Mouse (Mus musculus): Measurements from ENCODE around the gene Tbce. TPM values are rescaled to one million over a fixed set of nuclear protein-coding genes. Genes with fewer than 3 reads are reported as not detected.
"Not testable (repeated sequence)": the region's sequence is repeated elsewhere in the genome, so short reads cannot be mapped to it uniquely, and the experiment has no call there.

Gene Tbce
- total RNA-seq, 4 experiments from 2014 or later = 81.8 to 99.9 (median 86.5) TPM

- no peak for DNase-seq (ENCODE audit: low spot score in 2 of 2)
Measured at GRCm38 (mm10) chr13:14034073-14034348, 5.4 kb downstream of the Tbce start.

- no peak for DNase-seq (ENCODE audit: low spot score in 2 of 2)
Measured at GRCm38 (mm10) chr13:14033309-14034072, 5.9 kb downstream of the Tbce start.

DNA sequence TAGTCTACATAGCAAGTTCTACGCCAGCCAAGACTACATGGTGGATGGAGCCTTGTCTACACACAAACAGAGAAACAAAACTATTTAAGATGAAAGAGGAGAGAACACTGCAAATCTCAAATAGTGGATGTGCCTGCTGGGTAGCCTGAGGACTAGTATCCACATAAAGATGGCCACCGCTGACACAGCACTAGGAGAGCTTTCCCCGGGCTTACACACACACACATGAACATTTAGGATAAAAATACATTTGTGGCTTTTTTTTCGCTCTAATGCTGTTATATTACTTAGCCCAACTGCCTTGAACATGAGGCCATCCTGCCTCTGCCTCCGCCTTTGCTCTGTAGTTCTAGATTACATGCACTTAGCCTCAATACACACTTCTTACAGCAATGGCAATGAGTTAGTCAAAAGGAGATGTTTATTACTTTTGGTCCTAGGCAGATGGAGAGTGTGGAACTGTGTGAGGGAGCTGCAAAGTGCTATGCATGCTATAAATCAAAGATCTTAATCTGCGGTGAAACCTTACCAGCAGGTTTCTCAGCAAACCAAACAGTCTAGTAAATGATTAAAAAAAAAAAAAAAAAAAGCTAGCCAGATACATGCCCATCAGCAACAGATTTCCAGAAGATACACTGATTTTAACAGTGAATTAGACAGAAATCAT lies 13.2 kb downstream of the Tbce start:
- DNase-seq (ENCODE audit: low spot score in 2 of 2) = no peak

- DNase-seq (ENCODE audit: low spot score in 2 of 2) = no peak
Measured at GRCm38 (mm10) chr13:14025554-14025953, 13.9 kb downstream of the Tbce start.

DNA sequence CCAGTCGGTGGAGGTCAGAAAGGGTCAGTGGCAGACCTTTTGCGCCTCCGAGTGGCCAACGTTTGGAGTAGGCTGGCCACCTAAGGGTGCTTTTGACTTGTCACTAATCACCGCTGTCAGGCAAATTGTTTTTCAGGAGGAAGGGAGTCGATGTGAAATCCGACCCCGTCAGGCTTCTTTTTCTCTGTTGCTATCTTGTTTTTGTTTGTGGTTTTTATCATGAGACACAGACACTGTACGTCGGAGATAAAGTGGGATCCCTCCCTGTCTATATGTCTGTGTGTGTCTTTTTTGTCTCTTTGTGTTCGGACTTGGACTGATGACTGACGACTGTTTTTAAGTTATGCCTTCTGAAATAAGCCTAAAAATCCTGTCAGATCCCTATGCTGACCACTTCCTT lies 18.0 kb downstream of the Tbce start:
- not testable (repeated sequence) for DNase-seq (ENCODE audit: low spot score in 2 of 2)

- DNase-seq (ENCODE audit: low spot score in 2 of 2) = no peak
Measured at GRCm38 (mm10) chr13:14018852-14019251, 20.6 kb downstream of the Tbce start.

- no peak for DNase-seq (ENCODE audit: low spot score in 2 of 2)
Measured at GRCm38 (mm10) chr13:14018283-14018682, 21.2 kb downstream of the Tbce start.

GRCm38 (mm10) chr13:14015609-14016008 lies 23.8 kb downstream of the Tbce start:
- DNase-seq (ENCODE audit: low spot score in 2 of 2) = no peak

DNA sequence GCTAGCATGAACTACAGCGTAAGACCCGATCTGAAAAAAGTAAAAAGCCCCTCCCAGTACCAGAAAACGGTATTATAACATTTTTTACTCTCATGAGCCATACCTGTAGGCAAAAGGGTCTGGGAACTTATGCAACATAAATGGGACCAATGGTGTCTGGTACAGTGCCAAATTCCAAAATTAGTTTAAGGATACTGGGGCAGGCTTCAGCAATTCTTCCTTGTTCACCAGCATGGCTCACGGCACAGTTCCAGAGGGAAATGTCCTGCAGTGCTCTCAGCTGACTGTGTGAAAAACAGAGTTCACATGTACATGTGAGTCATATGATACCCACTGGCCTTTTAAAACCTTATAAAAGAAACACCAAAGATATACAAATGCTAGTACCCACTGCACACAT lies 24.9 kb downstream of the Tbce start:
- DNase-seq (ENCODE audit: low spot score in 2 of 2) = no peak

GRCm38 (mm10) chr13:14014001-14014400 lies 25.4 kb downstream of the Tbce start:
- DNase-seq (ENCODE audit: low spot score in 2 of 2) = no peak

DNA sequence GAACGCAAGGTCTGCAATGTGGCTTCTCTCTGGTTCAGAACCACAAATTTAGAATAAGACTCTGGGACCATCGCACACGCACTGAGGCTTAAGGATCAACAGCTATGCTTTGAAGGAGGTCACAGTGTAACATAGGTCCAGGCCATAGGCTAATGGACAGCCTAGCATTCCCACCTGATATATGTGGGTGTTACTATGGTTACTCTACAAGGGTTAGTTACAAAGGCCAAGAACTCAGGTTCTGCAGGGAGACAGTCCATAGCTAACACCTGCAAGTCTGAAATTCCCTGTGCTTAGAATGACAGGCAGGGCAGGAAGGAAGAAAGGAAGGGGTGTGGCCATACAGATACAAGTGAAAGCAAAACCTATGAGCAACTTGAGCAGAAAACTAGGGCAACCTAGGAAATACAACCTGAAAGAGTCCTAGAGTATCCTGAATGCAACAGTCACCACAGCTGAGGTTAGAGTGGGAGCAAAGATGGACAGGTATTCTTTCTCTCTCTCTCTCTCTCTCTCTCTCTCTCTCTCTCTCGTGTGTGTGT lies 27.9 kb downstream of the Tbce start:
- no peak for DNase-seq (ENCODE audit: low spot score in 2 of 2)

- DNase-seq (ENCODE audit: low spot score in 2 of 2) = no peak
Measured at GRCm38 (mm10) chr13:14006056-14006455, 33.4 kb downstream of the Tbce start.

- no peak for DNase-seq (ENCODE audit: low spot score in 2 of 2)
Measured at GRCm38 (mm10) chr13:14004999-14005398, 34.4 kb downstream of the Tbce start.

- no peak for DNase-seq (ENCODE audit: low spot score in 2 of 2)
Measured at GRCm38 (mm10) chr13:14004086-14004485, 35.4 kb downstream of the Tbce start.

DNA sequence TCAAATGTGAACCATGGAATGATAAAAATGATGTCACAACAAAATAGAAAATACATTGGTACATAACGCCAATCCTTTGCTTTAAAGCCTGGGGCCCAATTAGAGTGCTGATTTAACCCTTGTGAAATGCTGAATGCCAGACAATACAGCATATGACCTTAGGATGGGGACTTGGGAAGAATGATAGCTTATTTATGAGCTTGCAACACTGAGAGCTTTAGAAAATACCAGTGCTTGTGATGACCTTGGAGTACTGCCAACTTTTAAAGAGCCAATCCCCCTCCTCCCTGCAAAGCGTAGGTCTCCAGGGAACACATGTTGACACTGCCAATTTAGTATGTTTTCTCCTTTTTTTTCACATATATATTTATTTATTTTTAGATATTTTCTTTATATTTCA lies 36.7 kb downstream of the Tbce start:
- no peak for DNase-seq (ENCODE audit: low spot score in 2 of 2)

DNA sequence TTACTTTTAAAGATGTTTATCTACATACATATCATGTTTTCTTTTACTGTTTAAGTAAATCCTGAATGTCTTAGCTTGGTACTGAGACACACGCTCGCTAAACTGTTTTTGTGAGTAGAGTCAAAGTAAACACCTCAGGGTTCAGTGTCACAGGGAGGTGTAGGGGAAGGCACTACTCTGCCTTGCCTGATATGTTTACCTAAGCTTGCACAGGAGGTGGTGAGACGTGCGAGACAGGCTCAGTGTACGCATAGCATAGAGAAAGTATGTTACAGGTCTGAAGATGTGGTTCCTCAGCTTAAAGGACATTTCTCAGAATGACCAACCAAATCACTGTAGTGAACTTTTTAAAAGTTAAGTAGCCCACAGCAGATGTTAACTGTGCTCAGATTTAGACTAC lies 42.0 kb downstream of the Tbce start:
- DNase-seq (ENCODE audit: low spot score in 2 of 2) = no peak

GRCm38 (mm10) chr13:13995046-13995445 lies 44.4 kb downstream of the Tbce start:
- no peak for DNase-seq (ENCODE audit: low spot score in 2 of 2)

GRCm38 (mm10) chr13:13993041-13993440 lies 46.4 kb downstream of the Tbce start:
- DNase-seq (ENCODE audit: low spot score in 2 of 2) = peak in 1 of 2 experiments; percentile 34

GRCm38 (mm10) chr13:13990391-13990790 lies 49.0 kb downstream of the Tbce start:
- no peak for DNase-seq (ENCODE audit: low spot score in 2 of 2)

DNA sequence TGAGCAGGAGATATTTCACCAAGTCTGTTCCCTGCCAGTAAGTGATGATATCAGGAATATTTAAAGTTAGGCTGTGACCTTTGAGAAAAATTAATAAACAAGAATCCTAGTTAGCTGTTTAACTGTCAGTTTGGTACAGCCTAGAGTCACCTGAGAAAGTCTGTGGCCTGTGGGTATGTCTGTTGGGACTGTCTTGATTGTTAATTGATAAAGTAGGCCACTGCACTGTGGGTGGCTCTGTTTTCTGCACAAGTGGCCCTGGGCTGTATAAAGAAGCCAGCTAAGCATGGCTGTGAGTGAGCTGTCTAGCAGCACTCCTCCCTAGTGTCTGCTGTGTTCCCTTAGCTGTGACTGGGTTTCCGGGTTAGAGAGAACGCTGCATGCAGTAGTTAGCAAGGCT lies 50.3 kb downstream of the Tbce start:
- DNase-seq (ENCODE audit: low spot score in 2 of 2) = no peak

DNA sequence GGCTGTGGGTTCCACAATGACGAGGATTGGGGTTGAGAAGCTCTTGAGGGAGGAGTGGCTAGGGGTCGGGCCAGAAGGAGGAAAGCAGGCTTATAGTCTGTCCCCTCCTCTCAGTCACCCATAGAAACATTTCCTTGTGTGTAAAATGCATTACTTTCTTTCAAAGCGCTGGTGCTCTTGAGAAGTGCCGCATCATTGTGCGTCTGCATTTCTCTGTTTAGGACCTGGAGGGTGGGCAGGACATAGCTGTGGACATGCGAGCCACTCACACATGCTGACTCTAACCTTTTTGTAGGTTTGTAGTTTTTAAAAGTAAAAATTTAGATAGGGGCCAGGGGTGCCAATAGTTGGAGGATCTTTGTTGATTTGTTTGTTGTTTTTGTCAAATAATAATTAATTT lies 55.9 kb downstream of the Tbce start:
- DNase-seq (ENCODE audit: low spot score in 2 of 2) = no peak

DNA sequence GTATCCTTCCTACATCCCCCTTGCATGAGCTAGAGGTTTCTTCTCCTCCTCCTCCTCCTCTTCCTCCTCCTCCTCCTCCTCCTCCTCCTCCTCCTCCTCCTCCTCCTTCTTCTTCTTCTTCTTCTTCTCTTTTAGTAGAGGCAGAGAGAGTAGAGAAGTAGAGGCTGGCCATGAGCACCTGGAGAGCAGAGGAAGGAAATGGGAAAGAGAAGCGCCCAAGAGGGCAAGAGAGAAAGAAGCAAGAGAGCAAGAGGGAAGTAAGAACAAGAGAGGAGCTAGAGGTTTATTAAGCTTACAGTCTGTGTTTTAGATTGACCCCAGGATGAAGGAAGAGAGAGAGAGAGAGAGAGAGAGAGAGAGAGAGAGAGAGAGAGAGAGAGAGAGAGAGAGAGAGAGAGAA lies 57.6 kb downstream of the Tbce start:
- not testable (repeated sequence) for DNase-seq (ENCODE audit: low spot score in 2 of 2)

DNA sequence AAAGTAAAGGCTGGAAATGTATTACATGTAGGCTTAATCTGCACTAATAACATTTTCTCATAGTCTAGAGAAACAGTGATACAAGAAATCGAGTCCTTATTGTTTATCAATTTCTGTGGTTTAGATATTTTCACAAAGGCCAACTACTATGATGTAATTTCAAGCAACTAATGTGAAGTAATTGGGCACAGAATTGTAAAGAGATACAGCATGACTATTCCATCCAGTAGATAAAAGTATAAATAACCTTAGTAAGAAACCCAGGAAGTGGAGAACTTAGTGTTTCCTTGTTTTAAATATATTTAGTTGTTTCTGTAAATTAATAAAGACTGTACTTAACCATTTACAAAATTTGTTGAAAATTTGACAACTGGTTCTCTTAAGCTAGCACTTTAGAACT lies 69.6 kb downstream of the Tbce start:
- no peak for DNase-seq (ENCODE audit: low spot score in 2 of 2)
